11 mouse cellular contexts compared by ENCODE assay signal in the genomic region with DNA sequence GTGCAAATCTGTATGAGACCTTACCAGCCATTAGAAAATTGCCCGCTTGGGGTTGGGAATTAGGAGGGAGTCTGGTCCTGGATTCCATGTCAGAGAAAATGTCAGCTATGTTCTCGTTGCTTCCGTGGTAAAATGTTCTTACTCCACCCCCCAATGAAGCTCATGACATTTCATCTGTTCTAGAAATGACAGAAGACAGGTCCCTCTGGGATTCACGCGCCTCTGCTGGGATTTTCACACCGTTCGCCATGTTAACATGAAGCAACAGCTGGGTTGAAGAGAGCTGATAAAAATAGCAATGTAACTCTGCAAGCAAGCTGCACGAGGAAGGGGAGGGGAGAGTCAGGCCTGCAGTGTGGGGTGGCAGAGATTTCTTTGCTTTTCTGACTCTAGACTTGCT. TPM values are rescaled to one million over a fixed set of nuclear protein-coding genes. Genes with fewer than 3 reads are reported as not detected.
DNase-seq lines count a peak whose midpoint lies in the region; ATAC-seq and TF ChIP-seq lines count a peak whose summit lies in the region.
"Had no signal": no experiment of that assay in that cellular context is flagged by ENCODE, and none has a peak within 500 bp of the region (broad histone marks: within the 10 kb centered on the region; RNA-seq: fewer than 3 reads in every experiment).

No protein-coding gene starts in this region.

- H3K9ac ChIP-seq in hindbrain, embryonic 14.5 days: no peak overlapping the region
- no peak overlapping the region for H3K9ac ChIP-seq in stomach, postnatal 0 days (ENCODE audit: low read length)

- H3ac ChIP-seq in myocyte (ENCODE audit: control insufficient read depth, insufficient read length): no peak overlapping the region

- DNase-seq in adrenal gland, postnatal 14 days: peak; percentile 17
- no peak for DNase-seq in adrenal gland, adult 8-10 months
- peak; percentile 13 for DNase-seq in retina, postnatal 1 day
- no peak for DNase-seq in retina, embryonic 14.5 days (ENCODE audit: low spot score)
- DNase-seq in heart, adult 9 months (ENCODE audit: low spot score in 2 of 2): peak; percentile 43 to 54
- no peak for DNase-seq in hindbrain, embryonic 14.5 days (ENCODE audit: low spot score)
- DNase-seq in stomach, postnatal 0 days (ENCODE audit: low spot score): no peak
- DNase-seq: cerebellum, postnatal 25 days; kidney, postnatal 4 days; lung, postnatal 36 days had no signal

- no peaks in the 10 kb centered on the region for H3K79me2 ChIP-seq in myocyte (ENCODE audit: control insufficient read depth, insufficient read depth)

- no peak for TF ChIP-seq EP300 in stomach, postnatal 0 days (optimal IDR thresholded peaks at IDR 0.05)

- ATAC-seq in hindbrain, embryonic 14.5 days (ENCODE audit: low FRiP score): no peak
- ATAC-seq in stomach, postnatal 0 days (ENCODE audit: low FRiP score, low TSS enrichment): no peak

- no peak overlapping the region for H3K27ac ChIP-seq in hindbrain, embryonic 14.5 days
- H3K27ac ChIP-seq in stomach, postnatal 0 days (replicated peaks): no peak overlapping the region

- no peak for TF ChIP-seq CTCF in stomach, postnatal 0 days (IDR thresholded peaks at IDR 0.05; ENCODE audit: low read depth)

- TF ChIP-seq POLR2A in myocyte (IDR thresholded peaks at IDR 0.05; ENCODE audit: insufficient read length, low read depth): no peak

- H3K4me3 ChIP-seq in myocyte: no peak overlapping the region
- H3K4me3 ChIP-seq in hindbrain, embryonic 14.5 days (replicated peaks; ENCODE audit: low read length): no peak overlapping the region
- no peak overlapping the region for H3K4me3 ChIP-seq in stomach, postnatal 0 days (ENCODE audit: low read depth, low read length)

- no peaks in the 10 kb centered on the region for H3K9me3 ChIP-seq in hindbrain, embryonic 14.5 days (ENCODE audit: control insufficient read depth, low read length)
- H3K9me3 ChIP-seq in stomach, postnatal 0 days (ENCODE audit: control insufficient read depth, low read length): no peaks in the 10 kb centered on the region

- H3K4me2 ChIP-seq in myocyte (ENCODE audit: low read depth): peak overlapping the region; percentile 56
- no peak overlapping the region for H3K4me2 ChIP-seq in hindbrain, embryonic 14.5 days (replicated peaks)
- no peak overlapping the region for H3K4me2 ChIP-seq in stomach, postnatal 0 days (replicated peaks; ENCODE audit: low read depth)

- no peaks in the 10 kb centered on the region for H3K4me1 ChIP-seq in hindbrain, embryonic 14.5 days (replicated peaks; ENCODE audit: control insufficient read depth, insufficient read depth, low read length)
- no peaks in the 10 kb centered on the region for H3K4me1 ChIP-seq in stomach, postnatal 0 days (replicated peaks; ENCODE audit: control insufficient read depth, insufficient read depth)

- no peaks in the 10 kb centered on the region for H3K36me3 ChIP-seq in myocyte (ENCODE audit: control insufficient read depth, insufficient read depth)
- no peaks in the 10 kb centered on the region for H3K36me3 ChIP-seq in hindbrain, embryonic 14.5 days (replicated peaks; ENCODE audit: control insufficient read depth, insufficient read depth)
- H3K36me3 ChIP-seq in stomach, postnatal 0 days (ENCODE audit: control insufficient read depth, insufficient read depth, low read length): no peaks in the 10 kb centered on the region

- 73% methylated on average over 8 of the region's 8 CpGs for WGBS in hindbrain, embryonic 14.5 days
- 50% methylated on average over 8 of the region's 8 CpGs for WGBS in stomach, postnatal 0 days

- H3K27me3 ChIP-seq in myocyte (ENCODE audit: control insufficient read depth, insufficient read depth, insufficient read length): no peaks in the 10 kb centered on the region
- H3K27me3 ChIP-seq in hindbrain, embryonic 14.5 days (ENCODE audit: control insufficient read depth, insufficient read depth, low read length): no peaks in the 10 kb centered on the region
- no peaks in the 10 kb centered on the region for H3K27me3 ChIP-seq in stomach, postnatal 0 days (ENCODE audit: control insufficient read depth, insufficient read depth, low read length)

TF ChIP-seq in myocyte, 11 proteins besides CTCF, POLR2A, EP300 and RAD21:
- peak; percentile 91 to 94 (median 92) for TF ChIP-seq MYOD1 (IDR thresholded peaks at IDR 0.05; ENCODE audit: control insufficient read depth in 1 of 3, insufficient read length in 2 of 3, low read depth in 2 of 3)
- TF ChIP-seq E2F4 (IDR thresholded peaks at IDR 0.05; ENCODE audit: insufficient read depth): no peak
- TF ChIP-seq MYOG (IDR thresholded peaks at IDR 0.05; ENCODE audit: control insufficient read depth in 1 of 3, insufficient read depth in 1 of 3, insufficient read length in 2 of 3, low read depth in 2 of 3): peak in 2 of 3 experiments; percentile 75 to 79
- TF ChIP-seq TCF12 (IDR thresholded peaks at IDR 0.05; ENCODE audit: insufficient read depth, poor library complexity, severe bottlenecking): peak; percentile 77
TF ChIP-seq in myocyte: peak in this region for 3.

RNA-seq across cellular contexts. Expression of a gene that starts 42.1 kb away (rescaled TPM):
- 67.5 and 69.8 TPM in 2 replicates for total RNA-seq in adrenal gland, postnatal 14 days (2021)
- 10 to 100 TPM; 47.9 to 76.3 (median 63.2) TPM for total RNA-seq in adrenal gland, adult 8-10 months (2022)
- 64.5 TPM for polyA plus RNA-seq in myocyte (2012; fragmentation: generic; extraction: Trizol)
- 44.9 and 48.2 TPM in 2 replicates for polyA plus RNA-seq in hindbrain, embryonic 14.5 days (2014; fragmentation: Nextera tagmentation; extraction: Ambion mirVana)
- polyA plus RNA-seq in stomach, postnatal 0 days (2015; fragmentation: Nextera tagmentation; extraction: Ambion mirVana): 20.0 and 21.5 TPM in 2 replicates

Comparison
In these comparisons a context has a peak if more than half of its experiments do, and no peak if none do; other contexts are left out.
1. DNase-seq: peak in adrenal gland, postnatal 14 days (single experiment), retina, postnatal 1 day (single experiment) and heart, adult 9 months (2 of 2); none in adrenal gland, adult 8-10 months (single experiment), retina, embryonic 14.5 days (single experiment), hindbrain, embryonic 14.5 days (single experiment) and stomach, postnatal 0 days (single experiment).